Comparison of ENCODE assay signal across 7 mouse cellular contexts in genomic region chr12:118849203-118849861, GRCm38 (mm10). TPM values are rescaled to one million over a fixed set of nuclear protein-coding genes. Genes with fewer than 3 reads are reported as not detected.
DNase-seq lines count a peak whose midpoint lies in the region; ATAC-seq and TF ChIP-seq lines count a peak whose summit lies in the region.

No protein-coding gene starts in this region.

- peak overlapping the region; percentile 89 for H3K4me3 ChIP-seq in megakaryocyte, embryonic 14.5 days (replicated peaks)
- peak overlapping the region; percentile 57 for H3K4me3 ChIP-seq in forebrain, embryonic 11.5 days (ENCODE audit: low read depth, low read length)
- peak overlapping the region; percentile 32; the same call in 1 of the 2 replicates for H3K4me3 ChIP-seq in liver, embryonic 12.5 days
- peak overlapping the region; percentile 0; the same call in 1 of the 2 replicates for H3K4me3 ChIP-seq in testis, adult 2 months (ENCODE audit: control insufficient read depth, low read depth, low read length)

- no peaks in the 10 kb centered on the region for H3K36me3 ChIP-seq in megakaryocyte, embryonic 14.5 days (replicated peaks; ENCODE audit: low read length)
- H3K36me3 ChIP-seq in forebrain, embryonic 11.5 days (ENCODE audit: control insufficient read depth, insufficient read depth, low read length), result no peaks in the 10 kb centered on the region
- no peaks in the 10 kb centered on the region for H3K36me3 ChIP-seq in liver, embryonic 12.5 days
- H3K36me3 ChIP-seq in testis, adult 2 months (ENCODE audit: control insufficient read depth, insufficient read depth, low read length), result no peaks in the 10 kb centered on the region

- TF ChIP-seq CTCF in testis, adult 2 months (IDR thresholded peaks at IDR 0.05; ENCODE audit: control insufficient read depth, insufficient read depth, insufficient replicate concordance, low read depth, low read length), result no peak

- DNase-seq in forebrain, embryonic 11.5 days (ENCODE audit: low spot score), result peak; percentile 82
- DNase-seq in adrenal gland, adult 8-10 months, result no peak
- DNase-seq in right cerebral cortex, postnatal 14 days, result no peak

- no peak for TF ChIP-seq POLR2A in testis, adult 2 months (IDR thresholded peaks at IDR 0.05; ENCODE audit: control insufficient read depth, low read depth, low read length)

- no peak for ATAC-seq in megakaryocyte, adult 5-6 weeks (ENCODE audit: poor library complexity, severe bottlenecking)
- peak; percentile 22; the same call in 1 of the 2 replicates for ATAC-seq in forebrain, embryonic 11.5 days (replicated peaks; ENCODE audit: low FRiP score)
- peak; percentile 42 for ATAC-seq in liver, embryonic 12.5 days

- peak overlapping the region; percentile 86 for H3K27ac ChIP-seq in forebrain, embryonic 11.5 days (ENCODE audit: low read depth, low read length)
- H3K27ac ChIP-seq in liver, embryonic 12.5 days, result no peak overlapping the region
- H3K27ac ChIP-seq in testis, adult 2 months (ENCODE audit: control insufficient read depth, insufficient read depth, low read depth, low read length), result no peak overlapping the region

- H3K4me2 ChIP-seq in forebrain, embryonic 11.5 days (ENCODE audit: low read depth, low read length, severe bottlenecking), result peak overlapping the region; percentile 80
- H3K4me2 ChIP-seq in liver, embryonic 12.5 days, result peak overlapping the region; percentile 48

- H3K4me1 ChIP-seq in megakaryocyte, embryonic 14.5 days, result peaks cover 50% of the 10 kb centered on the region
- H3K4me1 ChIP-seq in forebrain, embryonic 11.5 days (replicated peaks; ENCODE audit: control insufficient read depth, insufficient read depth, low read length), result peaks cover 3% of the 10 kb centered on the region; the same call in 1 of the 2 replicates
- H3K4me1 ChIP-seq in liver, embryonic 12.5 days, result peaks cover 11% of the 10 kb centered on the region; the same call in 1 of the 2 replicates
- peaks cover 14% of the 10 kb centered on the region for H3K4me1 ChIP-seq in testis, adult 2 months (ENCODE audit: control insufficient read depth, insufficient read depth, low read length)

- under 1% methylated on average over 70 of the region's 78 CpGs for WGBS in forebrain, embryonic 11.5 days
- WGBS in liver, embryonic 12.5 days (ENCODE audit: insufficient replicate concordance), result 4% methylated on average over 78 of the region's 78 CpGs

- H3K9me3 ChIP-seq in megakaryocyte, embryonic 14.5 days, result peaks cover 9% of the 10 kb centered on the region
- H3K9me3 ChIP-seq in forebrain, embryonic 11.5 days (ENCODE audit: control insufficient read depth, low read length), result no peaks in the 10 kb centered on the region
- H3K9me3 ChIP-seq in liver, embryonic 12.5 days (replicated peaks), result no peaks in the 10 kb centered on the region

- H3K9ac ChIP-seq in forebrain, embryonic 11.5 days (ENCODE audit: low read length), result peak overlapping the region; percentile 80
- H3K9ac ChIP-seq in liver, embryonic 12.5 days, result no peak overlapping the region

- H3K27me3 ChIP-seq in megakaryocyte, embryonic 14.5 days (replicated peaks), result peaks cover 92% of the 10 kb centered on the region
- H3K27me3 ChIP-seq in forebrain, embryonic 11.5 days (ENCODE audit: control insufficient read depth, insufficient read depth, low read length), result peaks cover 46% of the 10 kb centered on the region
- peaks cover 88% of the 10 kb centered on the region for H3K27me3 ChIP-seq in liver, embryonic 12.5 days (replicated peaks)
- H3K27me3 ChIP-seq in testis, adult 2 months (ENCODE audit: control insufficient read depth, insufficient read depth, low read length), result no peaks in the 10 kb centered on the region; the same call in none of the 2 replicates

RNA-seq across cellular contexts. Expression of gene Sp8, which starts 3.2 kb away (rescaled TPM):
- not detected in 2 replicates for polyA plus RNA-seq in megakaryocyte, embryonic 14.5 days (2012; ENCODE audit: insufficient read depth, low replicate concordance)
- not detected in 2 replicates for total RNA-seq in megakaryocyte, adult 5-6 weeks (2015)
- not detected in 2 replicates for total RNA-seq in megakaryocyte, adult 5-6 weeks (2017)
- polyA plus RNA-seq in forebrain, embryonic 11.5 days (2014; fragmentation: Nextera tagmentation; extraction: Ambion mirVana), result 21.5 and 24.0 TPM in 2 replicates
- 0.02 TPM in 2 replicates for polyA plus RNA-seq in liver, embryonic 12.5 days (2016; fragmentation: Nextera tagmentation; extraction: Ambion mirVana)
- polyA plus RNA-seq in testis, adult 2 months (2012; rRNA removed), result not detected in 2 replicates
- total RNA-seq in adrenal gland, adult 8-10 months (2022), result not detected

Comparison
In these comparisons a context has a peak if more than half of its experiments do, and no peak if none do; other contexts are left out.
1. H3K4me3 ChIP-seq: peak in every context shown above with its lines; median percentile 89 in megakaryocyte, embryonic 14.5 days; 57 in forebrain, embryonic 11.5 days; 32 in liver, embryonic 12.5 days; 0 in testis, adult 2 months.
2. RNA of gene Sp8, which starts 3.2 kb away (polyA plus RNA-seq): 21.5 to 24.0 TPM in forebrain, embryonic 11.5 days; 0.02 TPM in liver, embryonic 12.5 days, not detected in megakaryocyte, embryonic 14.5 days and not detected in testis, adult 2 months; every median in the first group is over 10 times any median in the second.